Mouse (Mus musculus) telencephalon, adult 2 months (tissue): ENCODE data around the gene Col4a1.

Experiments used
- DNase-seq: peaks from one replicate; pipeline ENCODE4 v3.0.0-alpha.2; 2011; ENCODE audit warnings: low read depth, low spot score

The Col4a1 gene

DNA sequence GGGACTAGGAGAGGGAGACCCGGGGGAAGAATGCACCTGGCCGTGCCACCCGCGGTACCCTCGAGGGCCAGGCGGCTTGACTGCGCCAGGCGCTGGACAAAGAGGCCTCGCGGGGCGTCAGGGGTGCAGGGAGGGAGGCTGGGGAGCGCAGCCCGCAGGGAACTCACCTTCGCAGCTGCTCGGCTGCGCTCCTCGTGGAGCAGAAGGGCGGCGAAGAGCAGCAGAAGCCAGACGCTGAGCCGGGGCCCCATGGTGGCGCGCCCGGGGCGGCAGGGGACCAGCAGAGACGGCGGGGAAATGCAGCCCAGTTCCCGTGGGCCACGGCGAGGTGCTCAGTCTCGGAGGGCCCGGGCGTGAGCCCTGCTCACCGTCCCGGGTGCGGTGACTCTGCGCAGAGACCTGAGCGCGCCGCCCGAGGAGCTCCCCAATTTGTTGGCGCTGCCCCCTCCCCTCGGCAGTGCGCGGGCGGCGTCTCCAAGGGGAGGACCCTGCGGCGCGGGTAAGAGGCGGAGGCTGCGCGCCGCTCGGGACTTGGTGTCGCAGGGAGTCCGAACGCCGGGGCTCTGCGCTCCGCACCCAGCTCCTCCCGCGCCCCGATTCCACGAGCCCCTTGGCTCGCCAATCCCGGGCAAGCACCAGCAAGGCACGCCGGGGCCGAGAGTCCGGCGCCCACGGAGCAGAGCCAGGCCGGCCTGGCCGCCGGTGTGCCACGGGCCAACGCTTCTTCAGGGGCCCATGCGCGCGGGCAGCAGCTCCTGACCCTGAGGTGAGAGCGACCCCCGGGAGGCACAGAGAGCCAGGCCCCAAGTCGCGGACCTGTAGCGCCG, at the start of gene Col4a1, which contains the start of gene Col4a2:
Gene Col4a1, minus strand, starts transcription at position 478 of the 827 bp plus-strand sequence.
Gene Col4a2, plus strand, starts transcription at position 457 of the 827 bp plus-strand sequence.
- DNase-seq: peak; percentile 55

DNA sequence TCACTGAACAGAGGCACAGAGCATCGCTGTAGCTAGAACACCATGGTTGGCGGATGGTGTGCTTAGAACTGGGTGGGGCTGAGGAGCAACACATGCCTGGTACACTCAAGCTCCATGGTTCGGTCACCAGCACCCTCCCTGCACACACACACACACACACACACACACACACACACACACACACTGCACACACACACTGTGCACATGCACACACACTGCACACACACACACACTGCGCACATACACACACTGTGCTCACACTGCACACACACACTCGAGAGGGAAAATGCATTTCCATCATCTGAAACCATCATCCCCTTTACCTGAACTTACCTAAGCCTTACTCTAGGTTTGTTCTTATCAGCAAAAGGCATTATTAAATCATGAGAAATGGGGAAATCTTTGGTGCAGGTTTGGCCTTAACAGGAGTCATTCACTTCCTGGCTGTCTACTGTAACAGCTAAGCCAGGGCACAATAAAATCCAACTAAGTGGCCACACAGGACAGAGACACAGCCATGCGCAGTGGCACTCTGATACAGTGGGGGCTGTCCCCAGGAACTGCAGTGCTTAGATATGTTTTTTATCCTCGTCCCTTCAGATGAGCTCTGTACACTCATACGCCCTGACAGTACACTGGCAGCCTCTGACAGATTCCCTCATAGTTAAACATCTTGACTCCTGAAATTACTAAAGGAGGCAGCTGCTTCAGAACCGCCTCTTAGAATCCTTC, 49.1 kb upstream of the Col4a1 start:
- no peak for DNase-seq

DNA sequence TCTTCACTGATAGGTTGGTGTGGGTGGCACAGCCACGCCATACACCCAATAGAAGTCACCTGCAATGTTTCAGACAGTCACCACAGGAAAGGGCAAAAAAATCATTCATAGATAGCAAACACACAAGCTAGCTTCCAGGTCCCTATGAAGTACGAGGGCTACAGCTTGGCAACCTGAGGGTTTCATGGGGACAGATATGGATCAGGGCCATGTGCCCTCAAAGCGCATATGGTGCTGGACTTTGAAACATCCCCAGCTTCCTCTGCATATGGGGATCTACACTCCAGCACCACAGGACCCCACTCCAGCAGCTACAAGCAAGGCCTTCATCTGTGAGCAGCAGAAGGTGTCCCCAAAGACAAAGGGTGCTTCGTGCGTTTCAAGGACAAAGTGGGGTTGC, 47.2 kb upstream of the Col4a1 start:
- no peak for DNase-seq

DNA sequence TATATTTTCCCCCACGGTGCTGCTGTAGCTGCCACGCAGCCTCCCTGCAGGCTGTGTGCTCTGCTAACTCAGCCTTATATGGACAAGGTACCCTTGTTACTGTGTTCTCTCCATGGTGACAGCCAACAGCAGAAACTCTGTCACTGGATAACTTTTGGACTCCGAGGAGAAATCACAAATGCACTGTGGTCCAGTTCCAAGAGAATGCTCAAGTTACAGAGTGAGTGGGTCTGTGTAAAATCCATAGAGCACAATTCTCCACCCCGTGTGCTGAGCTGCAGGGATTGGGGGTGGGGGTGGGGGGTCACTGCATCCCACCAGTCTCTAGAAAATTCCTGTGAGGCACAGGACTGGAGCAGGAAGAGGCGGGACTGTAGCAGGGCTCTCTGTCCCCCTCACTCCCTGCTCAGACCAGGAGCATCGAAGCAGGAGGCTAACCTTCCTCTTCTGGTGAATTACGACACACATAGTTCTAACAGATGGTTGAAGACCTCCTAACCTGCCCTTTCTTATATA, 45.4 kb upstream of the Col4a1 start:
- DNase-seq: no peak

DNA sequence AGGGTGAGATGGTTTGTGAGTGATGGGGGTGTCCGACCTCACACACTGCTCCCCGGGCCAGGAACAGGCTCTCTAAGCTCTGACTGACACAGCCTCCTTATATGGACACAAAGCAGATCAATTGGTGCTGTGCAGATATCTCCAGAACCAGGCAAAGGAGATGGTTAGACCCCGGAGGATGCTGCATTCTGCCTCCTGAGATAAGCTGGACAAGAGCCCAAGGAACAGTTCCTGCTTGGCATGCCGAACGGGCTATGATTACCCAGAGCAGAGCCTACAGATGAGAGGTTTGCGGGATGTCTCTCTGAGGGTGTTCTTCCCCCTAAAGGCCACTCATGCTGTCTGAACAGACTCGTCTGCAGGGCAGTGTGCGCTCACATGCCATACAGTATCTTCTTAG, 44.1 kb upstream of the Col4a1 start:
- DNase-seq: no peak

DNA sequence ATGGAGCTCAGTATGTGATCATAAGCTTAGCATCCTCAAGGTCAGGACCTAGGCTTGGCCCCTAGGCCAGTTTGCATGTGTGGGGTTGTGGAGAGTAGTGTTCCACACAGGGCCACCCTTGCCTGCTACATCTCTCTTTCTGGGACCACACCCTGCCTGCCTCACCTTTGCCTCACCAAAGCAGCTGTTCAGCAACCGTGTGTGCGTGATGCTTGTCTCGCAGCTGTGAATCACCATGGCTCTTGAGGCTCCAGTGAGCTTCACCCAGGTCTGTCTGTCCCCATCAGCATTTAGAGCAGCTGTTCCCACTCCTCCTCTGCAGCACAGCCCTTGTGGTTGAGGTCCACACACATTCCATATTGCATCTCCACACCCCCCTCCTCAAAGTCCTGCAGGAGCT, 43.3 kb upstream of the Col4a1 start:
- DNase-seq: no peak

DNA sequence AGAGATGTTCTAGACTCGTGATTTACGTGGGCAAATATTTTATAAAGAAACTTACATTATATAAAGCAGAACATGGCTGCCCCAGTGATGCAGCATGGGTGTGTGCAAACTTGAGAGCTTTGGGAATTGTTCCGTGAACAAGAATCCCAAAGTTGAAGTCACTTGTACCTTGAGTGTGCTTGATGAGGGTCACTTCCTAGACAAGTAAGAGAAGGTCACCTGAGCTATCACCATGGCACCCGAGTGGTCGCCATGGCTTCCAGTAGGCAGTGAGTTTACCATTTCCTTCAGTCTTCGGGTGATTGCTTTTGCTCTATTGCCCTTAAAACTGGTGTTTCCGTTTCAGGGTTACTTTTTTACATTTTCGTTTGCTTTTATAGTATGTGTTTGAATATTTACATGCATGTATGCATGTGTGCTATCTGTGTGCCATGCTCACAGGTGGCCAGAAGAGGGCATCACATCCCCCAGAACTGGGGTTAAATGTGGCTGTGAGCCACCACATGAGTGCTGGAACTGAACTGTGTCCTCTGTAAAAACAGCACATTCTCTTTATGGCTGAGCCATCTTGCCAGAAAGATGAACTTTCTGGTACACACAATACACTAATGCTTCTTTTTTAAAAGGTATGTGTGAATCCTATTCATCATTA, 42.3 kb upstream of the Col4a1 start:
- no peak for DNase-seq

DNA sequence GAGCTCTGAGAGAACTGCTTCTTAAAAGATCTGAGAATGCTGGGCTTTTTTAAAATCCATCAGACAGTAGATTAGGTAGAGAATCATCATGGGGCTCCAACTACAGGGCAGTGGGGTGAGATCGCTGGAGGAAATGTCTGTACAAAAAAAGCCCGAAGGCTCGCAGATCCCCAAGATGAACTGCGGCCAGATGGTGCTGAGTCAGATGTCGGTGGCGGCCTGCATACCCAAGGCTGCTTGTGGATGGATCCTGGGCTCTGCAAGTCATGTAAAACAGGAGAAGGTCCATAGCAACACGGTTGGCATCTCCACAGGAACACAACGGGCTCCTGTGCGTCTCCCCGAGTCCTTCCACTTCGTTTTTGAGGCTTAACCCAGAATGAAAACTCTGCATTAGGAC, 39.9 kb upstream of the Col4a1 start:
- no peak for DNase-seq

DNA sequence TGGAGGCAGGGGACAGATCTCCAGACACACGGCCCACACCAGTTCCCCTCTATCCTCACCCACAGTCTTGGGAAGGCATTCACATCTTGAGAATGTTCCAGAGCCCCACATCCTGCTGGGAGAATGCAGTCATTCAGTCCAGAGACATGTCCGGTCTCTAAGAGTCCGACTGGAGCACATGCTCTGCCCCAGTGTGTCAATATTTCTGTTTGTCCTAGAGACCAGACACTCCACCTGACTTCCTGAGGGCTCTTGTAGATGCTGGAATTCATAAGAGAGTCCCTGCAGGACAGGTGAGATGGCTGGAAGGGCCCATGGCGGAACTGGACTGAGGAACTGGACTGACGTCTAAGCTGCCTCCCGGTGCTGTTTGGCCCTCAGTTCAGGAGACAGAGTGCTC, 38.7 kb upstream of the Col4a1 start:
- no peak for DNase-seq

DNA sequence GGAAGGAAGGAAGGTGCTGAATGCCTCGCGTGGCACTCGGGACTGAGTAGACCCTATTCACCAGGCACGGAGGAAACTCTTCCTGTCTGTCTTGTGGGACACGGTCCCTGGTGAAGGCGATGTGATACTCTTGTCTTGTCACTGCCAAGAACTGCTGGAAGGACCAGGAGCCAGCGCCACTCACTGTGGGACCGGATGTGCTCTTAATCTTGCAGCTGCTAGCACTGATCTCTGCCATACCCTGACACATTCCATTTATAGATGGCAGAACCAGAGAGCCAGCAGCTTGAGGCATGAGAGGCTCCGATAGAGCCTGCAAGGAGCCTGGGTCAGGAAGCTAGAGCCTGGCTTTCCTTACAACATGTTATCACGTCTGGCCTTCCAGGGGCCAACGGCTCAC, 36.0 kb upstream of the Col4a1 start:
- no peak for DNase-seq

DNA sequence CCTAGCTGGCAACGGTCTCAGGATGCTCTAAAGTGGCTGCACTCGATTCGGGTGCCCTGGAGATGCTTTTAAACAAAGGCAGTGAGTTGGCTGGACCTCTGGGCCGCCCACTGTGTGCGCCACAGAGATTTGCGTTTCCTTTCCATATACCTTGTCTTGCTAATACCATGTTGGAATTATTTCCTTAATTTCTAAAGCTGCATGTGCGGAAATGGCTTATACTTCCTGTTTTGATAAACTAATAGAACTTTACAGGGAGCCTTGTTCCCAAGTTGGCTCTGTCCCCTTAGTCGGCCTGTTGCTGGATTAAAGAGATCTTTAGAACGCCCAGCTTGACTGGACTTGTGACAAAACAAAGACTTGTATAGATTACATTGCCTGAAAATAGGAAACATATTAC, 35.1 kb upstream of the Col4a1 start:
- DNase-seq: no peak

DNA sequence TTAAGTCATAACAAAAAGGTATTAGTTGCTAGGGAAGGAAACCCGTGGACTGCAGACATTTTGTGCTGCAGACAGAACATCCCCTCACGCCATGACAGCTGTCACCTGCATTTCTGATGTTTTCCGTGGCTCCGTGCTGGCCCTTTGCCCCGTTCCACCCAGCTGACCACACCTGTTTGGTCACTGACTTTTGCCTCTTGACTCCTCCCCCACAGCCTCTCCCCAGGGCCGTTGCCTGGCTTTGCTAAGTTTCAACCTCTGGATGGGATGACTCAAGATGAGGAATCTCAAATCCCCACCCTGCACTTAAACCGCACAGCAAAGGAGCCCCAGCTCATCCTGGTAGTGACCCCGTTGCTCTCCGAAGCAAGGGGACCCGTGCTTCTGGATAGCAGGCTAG, 33.6 kb upstream of the Col4a1 start:
- no peak for DNase-seq

DNA sequence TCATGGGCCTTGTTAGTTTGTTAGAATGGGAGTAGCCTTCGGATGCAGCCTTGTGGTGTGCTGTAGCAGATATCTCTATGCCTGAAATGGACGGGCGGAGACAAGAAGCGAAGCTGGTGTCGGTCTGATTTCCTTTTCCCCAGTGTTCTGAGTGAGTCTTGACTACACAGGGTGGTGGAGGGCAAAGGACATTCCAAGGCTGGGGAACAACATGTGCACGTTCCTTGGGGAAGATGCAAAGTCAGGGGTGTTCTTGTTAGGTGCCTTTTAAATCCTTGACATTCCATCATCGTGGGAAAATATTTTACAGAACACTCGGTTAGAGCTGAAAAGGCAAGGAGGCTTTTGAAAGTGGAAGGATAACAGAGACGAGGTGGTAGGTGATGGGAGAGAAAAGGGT, 31.8 kb upstream of the Col4a1 start:
- DNase-seq: no peak

DNA sequence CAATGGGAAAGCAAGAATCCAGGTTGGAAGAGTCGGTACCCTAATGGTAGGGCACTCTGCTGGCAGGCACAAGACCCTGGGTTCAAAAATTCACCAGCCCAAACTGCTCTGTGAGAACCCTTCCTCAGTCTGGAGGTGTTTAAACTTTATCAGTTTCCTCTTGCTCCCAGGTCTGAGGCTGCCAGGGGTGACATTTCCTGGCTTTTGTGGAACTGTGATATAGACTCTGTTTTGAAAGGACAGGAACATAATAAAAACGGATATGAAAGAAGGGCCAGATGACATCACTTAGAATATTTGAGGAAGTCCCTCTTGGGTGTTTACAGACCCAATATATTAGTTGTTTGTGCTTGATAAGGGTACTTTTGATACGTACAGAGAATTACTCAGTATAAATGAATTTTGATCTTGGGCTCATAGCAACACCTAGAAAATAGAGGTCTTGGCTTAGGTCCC, 28.5 kb upstream of the Col4a1 start:
- DNase-seq: no peak

DNA sequence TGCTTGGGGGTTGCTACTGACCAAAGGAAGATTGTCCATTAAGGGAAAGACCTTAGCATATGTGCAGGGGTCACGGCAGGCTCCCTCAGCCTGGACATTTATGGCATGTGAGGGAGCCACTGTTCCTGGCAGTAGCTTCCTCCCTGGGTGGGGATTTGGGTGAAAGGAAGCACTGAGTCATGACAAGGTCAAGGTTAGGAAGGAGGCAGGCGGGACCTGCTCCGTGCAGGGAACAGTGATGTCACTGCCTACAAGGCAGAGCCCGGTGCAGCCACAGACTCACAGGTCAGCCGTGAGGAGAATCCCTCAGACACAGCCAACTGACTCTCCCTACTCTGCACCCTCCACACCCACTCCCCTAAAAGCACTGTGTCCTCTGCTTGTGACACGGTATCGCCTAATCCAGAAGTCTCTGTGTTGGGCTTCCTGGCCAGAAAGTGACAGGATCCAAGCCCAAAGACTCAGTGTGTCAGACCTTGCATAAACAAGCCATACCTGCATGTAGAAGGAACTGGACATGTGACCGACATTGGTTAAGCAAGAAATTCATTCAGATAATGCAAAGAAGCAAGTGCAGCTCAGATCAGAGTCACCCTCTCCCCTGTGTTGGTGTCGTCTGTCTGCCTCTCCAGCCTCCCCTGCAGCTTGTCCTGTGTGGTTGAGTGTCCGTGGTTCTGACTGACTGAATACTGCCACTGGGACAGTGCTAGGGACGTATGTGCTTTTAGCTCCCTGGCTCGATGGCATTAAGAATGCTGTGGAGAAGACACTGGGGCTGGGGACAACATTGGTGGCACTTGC, 27.9 kb upstream of the Col4a1 start:
- no peak for DNase-seq

DNA sequence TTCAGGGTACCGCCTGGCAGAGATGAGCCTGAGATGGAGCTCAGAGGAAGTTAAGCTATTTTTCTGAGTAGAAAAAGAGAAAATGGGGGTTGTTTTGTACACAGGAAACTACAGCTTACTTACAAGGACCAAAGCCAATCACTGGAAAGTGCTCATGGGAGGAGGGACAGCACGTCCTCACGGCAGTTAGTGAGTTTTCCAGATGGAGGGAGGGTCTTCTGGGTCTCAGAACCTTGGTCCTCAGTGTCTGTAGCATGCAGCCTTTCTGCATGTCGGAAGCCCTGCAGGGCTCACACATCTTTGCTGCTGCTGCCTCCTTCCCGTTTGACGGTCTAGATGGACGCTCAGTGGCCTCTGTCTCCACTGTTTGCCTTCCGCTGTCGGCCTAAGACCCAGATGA, 25.9 kb upstream of the Col4a1 start:
- DNase-seq: no peak

DNA sequence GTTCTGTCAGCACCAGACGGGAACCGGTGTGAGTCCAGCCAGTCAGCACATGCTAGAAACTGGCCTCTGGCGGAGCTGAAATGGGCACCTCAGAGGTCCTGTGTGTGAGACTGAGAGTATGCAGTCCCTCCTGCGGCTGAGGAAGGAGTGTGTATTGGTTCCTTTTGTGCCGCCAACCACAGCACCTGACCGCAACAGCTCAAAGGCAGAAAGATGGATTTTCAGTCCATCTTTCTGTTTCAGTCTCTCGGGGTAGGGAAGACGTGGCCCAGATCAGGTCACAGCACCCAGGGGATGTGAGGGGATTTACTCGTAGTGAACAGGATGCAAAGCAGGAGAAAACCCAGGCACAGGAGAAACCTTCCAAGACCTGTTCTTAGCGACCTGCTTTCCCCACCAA, 25.0 kb upstream of the Col4a1 start:
- DNase-seq: no peak

DNA sequence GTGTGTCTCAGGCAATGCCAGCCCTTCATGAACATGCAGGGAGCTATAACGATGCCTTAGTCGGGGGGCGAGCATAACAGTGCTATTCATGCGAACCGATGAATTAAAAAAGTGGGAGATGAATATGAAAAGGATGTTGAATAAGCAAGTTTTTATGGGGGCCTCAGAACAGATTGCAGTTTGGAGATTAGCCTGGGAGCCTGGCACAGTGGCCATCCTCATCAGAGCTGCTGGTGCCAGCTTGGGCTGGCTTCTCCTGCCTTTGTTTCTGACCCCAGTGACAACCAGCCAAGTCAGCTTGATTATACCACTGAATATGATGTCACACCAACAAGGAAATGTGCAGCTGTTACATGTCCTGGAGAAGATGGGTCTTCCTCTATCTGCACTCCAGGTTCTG, 23.7 kb upstream of the Col4a1 start:
- no peak for DNase-seq

DNA sequence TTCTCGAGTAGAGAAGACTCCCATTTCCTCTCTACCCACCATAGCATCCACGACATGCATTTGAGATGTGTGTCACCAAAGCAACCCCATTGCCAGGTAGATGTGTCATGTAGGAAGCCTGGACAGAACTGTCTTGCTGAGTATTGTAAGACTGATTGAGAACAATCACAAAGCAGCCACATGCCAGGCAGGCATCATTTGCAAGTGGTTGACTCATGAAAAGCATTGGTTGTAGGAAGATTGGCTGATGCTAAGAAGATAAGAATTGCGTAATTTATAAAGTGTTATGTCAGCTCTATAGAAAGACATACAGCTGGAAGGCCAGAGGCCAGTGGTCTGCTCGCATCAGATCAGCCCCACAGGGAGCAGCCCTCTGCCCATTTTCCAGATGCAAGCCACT, 22.6 kb upstream of the Col4a1 start:
- DNase-seq: no peak

DNA sequence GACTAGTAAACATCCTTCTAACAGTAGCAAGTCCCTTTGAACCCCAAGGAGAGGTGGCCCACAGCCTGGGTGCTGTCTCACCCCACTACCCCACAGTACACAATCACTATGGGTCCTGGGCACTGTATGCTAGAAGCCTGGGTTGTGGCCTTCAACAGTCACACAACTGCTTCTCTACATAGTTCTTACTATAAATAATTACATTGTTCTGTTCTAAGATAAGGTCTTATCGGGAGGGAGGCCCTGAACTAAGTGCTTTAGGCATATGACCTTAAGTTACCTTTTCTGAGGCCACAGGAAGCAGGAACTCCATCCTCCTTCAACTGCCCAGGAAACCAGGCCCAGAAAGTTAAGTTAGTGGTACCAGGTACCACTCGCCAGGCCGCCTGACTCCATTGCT, 21.9 kb upstream of the Col4a1 start:
- no peak for DNase-seq

DNA sequence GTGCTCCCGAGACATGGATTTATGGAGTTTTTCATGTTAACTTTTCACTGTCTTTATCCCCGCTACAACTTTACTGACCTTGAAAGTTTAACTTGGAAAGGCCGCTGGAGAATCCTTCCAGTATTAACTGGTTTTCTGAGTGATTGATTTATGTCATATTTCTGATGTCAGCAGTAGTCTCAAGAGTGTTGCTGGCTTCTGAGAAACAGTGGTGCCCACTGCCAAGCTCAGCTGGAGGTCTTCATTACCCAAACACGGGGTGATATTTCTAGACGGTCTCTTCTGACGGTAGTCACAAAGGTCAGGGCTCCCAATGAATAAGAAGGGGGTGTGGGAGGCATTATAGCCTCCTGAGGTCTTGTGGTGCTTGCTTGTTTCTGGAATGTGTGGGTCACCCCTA, 21.1 kb upstream of the Col4a1 start:
- no peak for DNase-seq
